Mouse (Mus musculus) megakaryocyte, embryonic 14.5 days (primary cell): ENCODE data around the gene Gar1.

Source experiments
- FLI1 ChIP-seq: IDR thresholded peaks from 2 replicates; pipeline ENCODE4 v1.6.1; 2012; ENCODE audit warnings: low read length, inconsistent platforms, mixed read lengths
- GATA1 ChIP-seq: IDR thresholded peaks from 3 replicates; pipeline ENCODE4 v1.6.1; 2012; ENCODE audit warnings: mixed read lengths, low read length, inconsistent platforms, borderline replicate concordance

- no peak for TF ChIP-seq GATA1
- TF ChIP-seq FLI1: no peak
These were observed 7.0 kb downstream of the Gar1 start for GRCm38 (mm10) chr3:129824146-129824545.
